Mouse (Mus musculus) right cerebral cortex, postnatal 14 days (tissue): ENCODE data around the gene Srcin1.

Experiments used
- DNase-seq: peaks from one replicate; pipeline ENCODE4 v3.0.0; 2022

Srcin1 gene

GRCm38 (mm10) chr11:97500720-97501448, 75.1 kb downstream of the Srcin1 start:
- DNase-seq: no peak

GRCm38 (mm10) chr11:97499865-97500719, 75.9 kb downstream of the Srcin1 start, which contains the start of gene 4933428G20Rik:
Gene 4933428G20Rik (minus strand): TSS chr11:97500340.
- DNase-seq: no peak

GRCm38 (mm10) chr11:97497543-97497942, 78.4 kb downstream of the Srcin1 start:
- DNase-seq: no peak

GRCm38 (mm10) chr11:97492836-97493235, 83.2 kb downstream of the Srcin1 start:
- DNase-seq: no peak

GRCm38 (mm10) chr11:97491640-97492039, 84.3 kb downstream of the Srcin1 start:
- DNase-seq: no peak

- DNase-seq: peak; percentile 72
These were observed 86.2 kb downstream of the Srcin1 start for GRCm38 (mm10) chr11:97489589-97490324.

- no peak for DNase-seq
These were observed 88.3 kb downstream of the Srcin1 start for GRCm38 (mm10) chr11:97487656-97488055.

- no peak for DNase-seq
These were observed 90.3 kb downstream of the Srcin1 start for GRCm38 (mm10) chr11:97485661-97486060.

- DNase-seq: no peak
These were observed 96.2 kb downstream of the Srcin1 start for GRCm38 (mm10) chr11:97479824-97480223.

GRCm38 (mm10) chr11:97479085-97479484, 96.9 kb downstream of the Srcin1 start:
- no peak for DNase-seq

GRCm38 (mm10) chr11:97478345-97478744, 97.6 kb downstream of the Srcin1 start:
- no peak for DNase-seq

- DNase-seq: no peak
These were observed 98.6 kb downstream of the Srcin1 start for GRCm38 (mm10) chr11:97477431-97477830.

- peak; percentile 81 for DNase-seq
These were observed 99.5 kb downstream of the Srcin1 start for GRCm38 (mm10) chr11:97476334-97477095.

GRCm38 (mm10) chr11:97471276-97471675, 104.7 kb downstream of the Srcin1 start:
- no peak for DNase-seq

- DNase-seq: no peak
These were observed 106.2 kb downstream of the Srcin1 start for GRCm38 (mm10) chr11:97469828-97470227.

GRCm38 (mm10) chr11:97468639-97469287, 107.2 kb downstream of the Srcin1 start:
- peak; percentile 90 for DNase-seq

GRCm38 (mm10) chr11:97466444-97467160, 109.4 kb downstream of the Srcin1 start:
- DNase-seq: no peak

GRCm38 (mm10) chr11:97465957-97466356, 110.0 kb downstream of the Srcin1 start:
- DNase-seq: no peak

- no peak for DNase-seq
These were observed 112.0 kb downstream of the Srcin1 start for GRCm38 (mm10) chr11:97463991-97464390.

GRCm38 (mm10) chr11:97463166-97463565, 112.8 kb downstream of the Srcin1 start:
- no peak for DNase-seq

- DNase-seq: no peak
These were observed 113.4 kb downstream of the Srcin1 start for GRCm38 (mm10) chr11:97462538-97462937.
